Mouse (Mus musculus): ENCODE results near the gene Acat2. TPM values are rescaled to one million over a fixed set of nuclear protein-coding genes. Genes with fewer than 3 reads are reported as not detected.
A peak's percentile ranks its signal among the peaks of the same experiment; 100 is the strongest.
"Not testable (repeated sequence)": the region's sequence is repeated elsewhere in the genome, so short reads cannot be mapped to it uniquely, and the experiment has no call there.

Acat2 gene
- total RNA-seq, 1 experiment from 2014 or later: 122 TPM

- DNase-seq: not testable (repeated sequence)
These were observed 1.2 kb downstream of the Acat2 start for GRCm38 (mm10) chr17:12959377-12959776.

- DNase-seq: peak; percentile 7
These were observed 3.9 kb downstream of the Acat2 start for GRCm38 (mm10) chr17:12956664-12957063.

- no peak for DNase-seq
These were observed 10.9 kb downstream of the Acat2 start for GRCm38 (mm10) chr17:12949669-12950068.

- DNase-seq: no peak
These were observed 17.9 kb downstream of the Acat2 start for GRCm38 (mm10) chr17:12942459-12943162.

GRCm38 (mm10) chr17:12941543-12942260 lies 18.8 kb downstream of the Acat2 start:
- no peak for DNase-seq

GRCm38 (mm10) chr17:12940151-12940805 lies 20.3 kb downstream of the Acat2 start, which contains the start of gene Acat3:
TSS of gene Acat3 (minus strand) at chr17:12940600.
- no peak for DNase-seq

GRCm38 (mm10) chr17:12939377-12940148 lies 21.0 kb downstream of the Acat2 start:
- not testable (repeated sequence) for DNase-seq

GRCm38 (mm10) chr17:12938077-12938476 lies 22.5 kb downstream of the Acat2 start:
- no peak for DNase-seq

- no peak for DNase-seq
These were observed 23.1 kb downstream of the Acat2 start for GRCm38 (mm10) chr17:12937412-12937970.

- no peak for DNase-seq
These were observed 24.8 kb downstream of the Acat2 start for GRCm38 (mm10) chr17:12935719-12936118.

- not testable (repeated sequence) for DNase-seq
These were observed 29.0 kb downstream of the Acat2 start for GRCm38 (mm10) chr17:12931576-12931975.

GRCm38 (mm10) chr17:12925703-12926180 lies 34.8 kb downstream of the Acat2 start:
- no peak for DNase-seq

GRCm38 (mm10) chr17:12925001-12925400 lies 35.5 kb downstream of the Acat2 start:
- no peak for DNase-seq

- DNase-seq: no peak
These were observed 39.5 kb downstream of the Acat2 start for GRCm38 (mm10) chr17:12921073-12921472.

GRCm38 (mm10) chr17:12916588-12917380 lies 43.8 kb downstream of the Acat2 start:
- peak; percentile 32 for DNase-seq

GRCm38 (mm10) chr17:12915881-12916583 lies 44.5 kb downstream of the Acat2 start, which contains the start of gene Mrpl18:
TSS of gene Mrpl18 (minus strand) at chr17:12916345.
- DNase-seq: peak; percentile 97

GRCm38 (mm10) chr17:12915488-12915880 lies 45.1 kb downstream of the Acat2 start, which contains the start of gene Tcp1:
TSS of gene Tcp1 (plus strand) at chr17:12915701.
- DNase-seq: peak; percentile 14

GRCm38 (mm10) chr17:12910391-12910790 lies 50.2 kb downstream of the Acat2 start:
- DNase-seq: no peak

GRCm38 (mm10) chr17:12909361-12910280 lies 50.9 kb downstream of the Acat2 start, which contains the start of gene Pnldc1:
TSS of gene Pnldc1 (minus strand) at chr17:12910230.
- peak; percentile 23 for DNase-seq
